Mouse (Mus musculus): ENCODE measurements around the gene Acad10. TPM values are rescaled to one million over a fixed set of nuclear protein-coding genes. Genes with fewer than 3 reads are reported as not detected.
A peak's percentile ranks its signal among the peaks of the same experiment; 100 is the strongest.

The Acad10 gene
- polyA plus RNA-seq, 1 experiment from 2014 or later: 3.7 TPM

GRCm38 (mm10) chr5:121589928-121590327, 70.4 kb downstream of the Acad10 start:
- H3K27ac ChIP-seq (ENCODE audit: low read length): no peak overlapping the region
- H3K36me3 ChIP-seq (ENCODE audit: insufficient read depth, low read length): no peaks in the 10 kb centered on the region
- TF ChIP-seq EP300 (IDR thresholded peaks at IDR 0.05): no peak
- no peak for TF ChIP-seq CTCF (IDR thresholded peaks at IDR 0.05)
- ATAC-seq (no peak), DNase-seq (ENCODE audit: low spot score) (no peak)
- H3K4me1 ChIP-seq (ENCODE audit: insufficient read depth, low read depth, low read length): peaks cover 28% of the 10 kb centered on the region; the same call in 1 of the 2 replicates
- no peaks in the 10 kb centered on the region for H3K9me3 ChIP-seq (ENCODE audit: low read length)
- 82% methylated on average over 6 of the region's 6 CpGs for WGBS
- H3K4me3 ChIP-seq (ENCODE audit: low read depth, low read length): no peak overlapping the region
- H3K27me3 ChIP-seq (replicated peaks; ENCODE audit: insufficient read depth, low read length): no peaks in the 10 kb centered on the region
- no peak overlapping the region for H3K4me2 ChIP-seq (replicated peaks; ENCODE audit: low read depth, low read length)
- no peak overlapping the region for H3K9ac ChIP-seq (replicated peaks; ENCODE audit: low read depth)

GRCm38 (mm10) chr5:121586400-121587039, 73.8 kb downstream of the Acad10 start:
- Histone ChIP-seq H3K9ac (replicated peaks; ENCODE audit: low read depth) (no peak overlapping the region), H3K4me1 (ENCODE audit: insufficient read depth, low read depth, low read length) (peaks cover 27% of the 10 kb centered on the region; the same call in 1 of the 2 replicates), H3K9me3 (ENCODE audit: low read length) (no peaks in the 10 kb centered on the region), H3K36me3 (ENCODE audit: insufficient read depth, low read length) (no peaks in the 10 kb centered on the region), H3K27me3 (replicated peaks; ENCODE audit: insufficient read depth, low read length) (no peaks in the 10 kb centered on the region), H3K27ac (ENCODE audit: low read length) (peak overlapping the region; percentile 78), H3K4me2 (replicated peaks; ENCODE audit: low read depth, low read length) (0 out of 2 replicates have a peak overlapping the region, but pooled peaks have one; percentile 3), H3K4me3 (ENCODE audit: low read depth, low read length) (no peak overlapping the region)
- no peak for TF ChIP-seq CTCF (IDR thresholded peaks at IDR 0.05)
- TF ChIP-seq EP300 (IDR thresholded peaks at IDR 0.05): peak; percentile 99
- WGBS: 20% methylated on average over 6 of the region's 6 CpGs
- peak; percentile 74 for ATAC-seq
- DNase-seq (ENCODE audit: low spot score): peak; percentile 95

- no peak for ATAC-seq
- no peak for DNase-seq (ENCODE audit: low spot score)
- 85% methylated on average over 5 of the region's 5 CpGs for WGBS
- Histone ChIP-seq H3K27ac (ENCODE audit: low read length) (peak overlapping the region; percentile 78; the same call in 1 of the 2 replicates), H3K4me2 (replicated peaks; ENCODE audit: low read depth, low read length) (no peak overlapping the region), H3K27me3 (replicated peaks; ENCODE audit: insufficient read depth, low read length) (no peaks in the 10 kb centered on the region), H3K9me3 (ENCODE audit: low read length) (no peaks in the 10 kb centered on the region), H3K4me1 (ENCODE audit: insufficient read depth, low read depth, low read length) (peaks cover 27% of the 10 kb centered on the region; the same call in 1 of the 2 replicates), H3K9ac (replicated peaks; ENCODE audit: low read depth) (no peak overlapping the region), H3K4me3 (ENCODE audit: low read depth, low read length) (no peak overlapping the region), H3K36me3 (ENCODE audit: insufficient read depth, low read length) (no peaks in the 10 kb centered on the region)
- TF ChIP-seq CTCF (IDR thresholded peaks at IDR 0.05): no peak
- TF ChIP-seq EP300 (IDR thresholded peaks at IDR 0.05): no peak
These were observed 74.6 kb downstream of the Acad10 start for GRCm38 (mm10) chr5:121585699-121586098.

GRCm38 (mm10) chr5:121585005-121585404, 75.3 kb downstream of the Acad10 start:
- Histone ChIP-seq H3K36me3 (ENCODE audit: insufficient read depth, low read length) (peaks cover 5% of the 10 kb centered on the region; the same call in 1 of the 2 replicates), H3K4me3 (ENCODE audit: low read depth, low read length) (no peak overlapping the region), H3K27me3 (replicated peaks; ENCODE audit: insufficient read depth, low read length) (no peaks in the 10 kb centered on the region), H3K9me3 (ENCODE audit: low read length) (no peaks in the 10 kb centered on the region), H3K4me2 (replicated peaks; ENCODE audit: low read depth, low read length) (no peak overlapping the region), H3K27ac (ENCODE audit: low read length) (peak overlapping the region; percentile 83; the same call in 1 of the 2 replicates), H3K4me1 (ENCODE audit: insufficient read depth, low read depth, low read length) (peaks cover 27% of the 10 kb centered on the region; the same call in 1 of the 2 replicates), H3K9ac (replicated peaks; ENCODE audit: low read depth) (no peak overlapping the region)
- TF ChIP-seq CTCF (IDR thresholded peaks at IDR 0.05): no peak
- no peak for TF ChIP-seq EP300 (IDR thresholded peaks at IDR 0.05)
- DNase-seq (ENCODE audit: low spot score) (no peak), ATAC-seq (no peak)
- WGBS: 89% methylated on average over 10 of the region's 10 CpGs

- ATAC-seq (peak; percentile 92), DNase-seq (ENCODE audit: low spot score) (peak; percentile 96)
- peaks cover 14% of the 10 kb centered on the region for H3K36me3 ChIP-seq (ENCODE audit: insufficient read depth, low read length)
- no peaks in the 10 kb centered on the region for H3K9me3 ChIP-seq (ENCODE audit: low read length)
- H3K4me3 ChIP-seq (ENCODE audit: low read depth, low read length): no peak overlapping the region
- peak overlapping the region; percentile 83 for H3K27ac ChIP-seq (ENCODE audit: low read length)
- 34% methylated on average over 12 of the region's 12 CpGs for WGBS
- H3K4me2 ChIP-seq (replicated peaks; ENCODE audit: low read depth, low read length): peak overlapping the region; percentile 34
- no peaks in the 10 kb centered on the region for H3K27me3 ChIP-seq (replicated peaks; ENCODE audit: insufficient read depth, low read length)
- peaks cover 27% of the 10 kb centered on the region; the same call in 1 of the 2 replicates for H3K4me1 ChIP-seq (ENCODE audit: insufficient read depth, low read depth, low read length)
- TF ChIP-seq EP300 (IDR thresholded peaks at IDR 0.05) (peak; percentile 89), CTCF (IDR thresholded peaks at IDR 0.05) (peak; percentile 93)
- H3K9ac ChIP-seq (replicated peaks; ENCODE audit: low read depth): no peak overlapping the region
These were observed 76.4 kb downstream of the Acad10 start for GRCm38 (mm10) chr5:121583765-121584501.

GRCm38 (mm10) chr5:121581945-121582344, 78.4 kb downstream of the Acad10 start:
- no peak for TF ChIP-seq EP300 (IDR thresholded peaks at IDR 0.05)
- no peak for TF ChIP-seq CTCF (IDR thresholded peaks at IDR 0.05)
- ATAC-seq: no peak

More at GRCm38 (mm10) chr5:121581945-121582344, 78.4 kb downstream of the Acad10 start:
- Histone ChIP-seq H3K4me3 (ENCODE audit: low read depth, low read length) (no peak overlapping the region), H3K4me2 (replicated peaks; ENCODE audit: low read depth, low read length) (no peak overlapping the region), H3K27ac (ENCODE audit: low read length) (no peak overlapping the region), H3K9ac (replicated peaks; ENCODE audit: low read depth) (no peak overlapping the region), H3K27me3 (replicated peaks; ENCODE audit: insufficient read depth, low read length) (no peaks in the 10 kb centered on the region), H3K36me3 (ENCODE audit: insufficient read depth, low read length) (peaks cover 31% of the 10 kb centered on the region), H3K4me1 (ENCODE audit: insufficient read depth, low read depth, low read length) (peaks cover 17% of the 10 kb centered on the region; the same call in 1 of the 2 replicates), H3K9me3 (ENCODE audit: low read length) (no peaks in the 10 kb centered on the region)
- WGBS: 91% methylated on average over 8 of the region's 8 CpGs
- DNase-seq (ENCODE audit: low spot score): no peak

All from lung, postnatal 0 days (tissue).